Mouse (Mus musculus) embryonic facial prominence, embryonic 12.5 days (tissue): ENCODE data around the gene Fat1. TPM values are rescaled to one million over a fixed set of nuclear protein-coding genes. Genes with fewer than 3 reads are reported as not detected.
A peak's percentile ranks its signal among the peaks of the same experiment; 100 is the strongest.

Experiments used
- ATAC-seq: fragments of 200-750 bp; cut with Nextera tagmentation; 2 replicates; pipeline ENCODE4 v1.8.0; 2017; ENCODE audit not compliant: insufficient number of reproducible peaks, insufficient read depth, low FRiP score, low TSS enrichment
- H3K27ac ChIP-seq: fragments of 300-500 bp; sonication (generic); 2 replicates; pipeline ENCODE4 v1.5.1; 2016; ENCODE audit warnings: mild to moderate bottlenecking
- H3K27me3 ChIP-seq: fragments of 300-500 bp; sonication (generic); 2 replicates; pipeline ENCODE4 v1.6.1; 2016; ENCODE audit warnings: mild to moderate bottlenecking, moderate library complexity
- H3K36me3 ChIP-seq: fragments of 300-500 bp; sonication (generic); 2 replicates; pipeline ENCODE4 v1.6.1; 2016; ENCODE audit warnings: mild to moderate bottlenecking
- H3K4me1 ChIP-seq: fragments of 300-500 bp; sonication (generic); 2 replicates; pipeline ENCODE4 v1.6.1; 2016
- H3K4me2 ChIP-seq: fragments of 300-500 bp; sonication (generic); replicated peaks from 2 replicates; pipeline ENCODE4 v1.6.1; 2016; ENCODE audit warnings: mild to moderate bottlenecking, moderate library complexity
- H3K4me3 ChIP-seq: fragments of 300-500 bp; sonication (generic); 2 replicates; pipeline ENCODE4 v1.5.1; 2016; ENCODE audit warnings: mild to moderate bottlenecking
- H3K9ac ChIP-seq: fragments of 300-500 bp; sonication (generic); 2 replicates; pipeline ENCODE4 v1.6.1; 2016; ENCODE audit warnings: mild to moderate bottlenecking, moderate library complexity
- H3K9me3 ChIP-seq: fragments of 300-500 bp; sonication (generic); 2 replicates; pipeline ENCODE4 v1.6.1; 2016; ENCODE audit warnings: mild to moderate bottlenecking, moderate library complexity
- WGBS: fragments of 180-500 bp; shearing (Covaris S2); methylation state at CpG from one replicate; pipeline ENCODE4 v1.1.7; 2016; 5-methylcytosine and 5-hydroxymethylcytosine counted together
- polyA plus RNA-seq: library from polyadenylated mRNA; unstranded; fragments of >200 nt; fragmentation: Nextera tagmentation; extraction: Ambion mirVana; gene quantifications from 2 replicates; pipeline ENCODE4 v1.2.1, GENCODE M21; 2016

Gene Fat1
- polyA plus RNA-seq, 1 experiment from 2014 or later: 29.5 TPM

GRCm38 (mm10) chr8:44934416-44934815 lies 831 bp upstream of the Fat1 start:
- H3K9ac ChIP-seq: peak overlapping the region; percentile 68
- peaks cover 4% of the 10 kb centered on the region; the same call in 1 of the 2 replicates for H3K4me1 ChIP-seq
- 0 out of 2 replicates have a peak, but pooled peaks cover 3% of the 10 kb centered on the region for H3K9me3 ChIP-seq
- H3K4me2 ChIP-seq: peak overlapping the region; percentile 65
- peak overlapping the region; percentile 75 for H3K4me3 ChIP-seq
- no peaks in the 10 kb centered on the region for H3K36me3 ChIP-seq
- peak overlapping the region; percentile 94 for H3K27ac ChIP-seq
- no peaks in the 10 kb centered on the region for H3K27me3 ChIP-seq
- 5% methylated on average over 13 of the region's 13 CpGs for WGBS
- ATAC-seq: no peak

- H3K36me3 ChIP-seq: peaks cover under 1% of the 10 kb centered on the region; the same call in 1 of the 2 replicates
- peaks cover 10% of the 10 kb centered on the region; the same call in 1 of the 2 replicates for H3K4me1 ChIP-seq
- H3K4me3 ChIP-seq: peak overlapping the region; percentile 75
- peak overlapping the region; percentile 94 for H3K27ac ChIP-seq
- ATAC-seq: peak; percentile 79
- under 1% methylated on average over 24 of the region's 24 CpGs for WGBS
- H3K27me3 ChIP-seq: no peaks in the 10 kb centered on the region
- H3K4me2 ChIP-seq: peak overlapping the region; percentile 65
- H3K9ac ChIP-seq: peak overlapping the region; percentile 68
- no peaks in the 10 kb centered on the region for H3K9me3 ChIP-seq
Observed at GRCm38 (mm10) chr8:44935741-44936140, 494 bp downstream of the Fat1 start.

- H3K4me1 ChIP-seq: peaks cover 13% of the 10 kb centered on the region
- under 1% methylated on average over 15 of the region's 16 CpGs for WGBS
- peak overlapping the region; percentile 94 for H3K27ac ChIP-seq
- peak overlapping the region; percentile 75 for H3K4me3 ChIP-seq
- no peaks in the 10 kb centered on the region for H3K27me3 ChIP-seq
- H3K9ac ChIP-seq: peak overlapping the region; percentile 82
- H3K36me3 ChIP-seq: peaks cover 8% of the 10 kb centered on the region; the same call in 1 of the 2 replicates
- no peak for ATAC-seq
- no peaks in the 10 kb centered on the region for H3K9me3 ChIP-seq
- H3K4me2 ChIP-seq: peak overlapping the region; percentile 65
Observed at GRCm38 (mm10) chr8:44936481-44936961, 1.3 kb downstream of the Fat1 start.

GRCm38 (mm10) chr8:44937141-44937825 lies 2.0 kb downstream of the Fat1 start:
- Histone ChIP-seq H3K4me3 (peak overlapping the region; percentile 75), H3K4me2 (peak overlapping the region; percentile 65), H3K4me1 (peaks cover 13% of the 10 kb centered on the region), H3K9me3 (no peaks in the 10 kb centered on the region), H3K9ac (peak overlapping the region; percentile 82), H3K27ac (peak overlapping the region; percentile 94), H3K36me3 (peaks cover 12% of the 10 kb centered on the region; the same call in 1 of the 2 replicates), H3K27me3 (no peaks in the 10 kb centered on the region)
- WGBS: under 1% methylated on average over 34 of the region's 34 CpGs
- no peak for ATAC-seq

- H3K27ac ChIP-seq: peak overlapping the region; percentile 94
- no peaks in the 10 kb centered on the region for H3K9me3 ChIP-seq
- H3K4me1 ChIP-seq: peaks cover 19% of the 10 kb centered on the region
- H3K4me3 ChIP-seq: peak overlapping the region; percentile 75
- WGBS: under 1% methylated on average over 72 of the region's 87 CpGs
- no peaks in the 10 kb centered on the region for H3K27me3 ChIP-seq
- H3K4me2 ChIP-seq: peak overlapping the region; percentile 65
- H3K9ac ChIP-seq: peak overlapping the region; percentile 82
- ATAC-seq: peak; percentile 63
- H3K36me3 ChIP-seq: peaks cover 12% of the 10 kb centered on the region; the same call in 1 of the 2 replicates
Observed at GRCm38 (mm10) chr8:44937905-44938642, 2.8 kb downstream of the Fat1 start.

GRCm38 (mm10) chr8:44938643-44938979 lies 3.4 kb downstream of the Fat1 start:
- under 1% methylated on average over 12 of the region's 12 CpGs for WGBS
- Histone ChIP-seq H3K9ac (peak overlapping the region; percentile 82), H3K36me3 (peaks cover 16% of the 10 kb centered on the region), H3K4me2 (peak overlapping the region; percentile 65), H3K4me3 (peak overlapping the region; percentile 75), H3K27ac (peak overlapping the region; percentile 94), H3K9me3 (no peaks in the 10 kb centered on the region), H3K4me1 (peaks cover 16% of the 10 kb centered on the region), H3K27me3 (no peaks in the 10 kb centered on the region)
- no peak for ATAC-seq

GRCm38 (mm10) chr8:44945577-44945976 lies 10.3 kb downstream of the Fat1 start:
- Histone ChIP-seq H3K27me3 (no peaks in the 10 kb centered on the region), H3K9me3 (no peaks in the 10 kb centered on the region), H3K27ac (no peak overlapping the region), H3K9ac (no peak overlapping the region), H3K36me3 (peaks cover 28% of the 10 kb centered on the region), H3K4me1 (peaks cover 23% of the 10 kb centered on the region), H3K4me2 (no peak overlapping the region), H3K4me3 (no peak overlapping the region)
- 97% methylated on average over 4 of the region's 4 CpGs for WGBS
- no peak for ATAC-seq

- Histone ChIP-seq H3K36me3 (peaks cover 42% of the 10 kb centered on the region), H3K27me3 (no peaks in the 10 kb centered on the region), H3K9ac (no peak overlapping the region), H3K4me1 (peaks cover 14% of the 10 kb centered on the region), H3K4me2 (peak overlapping the region; percentile 21; the same call in 1 of the 2 replicates), H3K27ac (0 out of 2 replicates have a peak overlapping the region, but pooled peaks have one; percentile 46), H3K4me3 (no peak overlapping the region), H3K9me3 (no peaks in the 10 kb centered on the region)
- ATAC-seq: no peak
- WGBS: 36% methylated on average over 9 of the region's 9 CpGs
Observed at GRCm38 (mm10) chr8:44948597-44948996, 13.3 kb downstream of the Fat1 start.

- WGBS: 8% methylated on average over 10 of the region's 10 CpGs
- Histone ChIP-seq H3K27ac (peak overlapping the region; percentile 47; the same call in 1 of the 2 replicates), H3K36me3 (peaks cover 24% of the 10 kb centered on the region), H3K9ac (no peak overlapping the region), H3K4me2 (no peak overlapping the region; the same call in 1 of the 2 replicates), H3K27me3 (no peaks in the 10 kb centered on the region; the same call in 1 of the 2 replicates), H3K4me1 (peaks cover 26% of the 10 kb centered on the region), H3K9me3 (no peaks in the 10 kb centered on the region), H3K4me3 (no peak overlapping the region)
- ATAC-seq: 0 out of 2 replicates have a peak, but pooled peaks have one; percentile 44
Observed at GRCm38 (mm10) chr8:44960455-44960854, 25.2 kb downstream of the Fat1 start.

- Histone ChIP-seq H3K4me1 (peaks cover 26% of the 10 kb centered on the region), H3K4me2 (no peak overlapping the region), H3K4me3 (no peak overlapping the region), H3K9ac (no peak overlapping the region), H3K9me3 (no peaks in the 10 kb centered on the region), H3K36me3 (peaks cover 24% of the 10 kb centered on the region), H3K27me3 (no peaks in the 10 kb centered on the region; the same call in 1 of the 2 replicates), H3K27ac (no peak overlapping the region)
- no peak for ATAC-seq
- WGBS: 35% methylated on average over 5 of the region's 5 CpGs
Observed at GRCm38 (mm10) chr8:44960906-44961305, 25.7 kb downstream of the Fat1 start.

GRCm38 (mm10) chr8:44961492-44961891 lies 26.2 kb downstream of the Fat1 start:
- WGBS: 74% methylated on average over 6 of the region's 6 CpGs
- Histone ChIP-seq H3K27me3 (no peaks in the 10 kb centered on the region; the same call in 1 of the 2 replicates), H3K36me3 (peaks cover 24% of the 10 kb centered on the region), H3K27ac (no peak overlapping the region), H3K4me3 (no peak overlapping the region), H3K4me2 (no peak overlapping the region), H3K9me3 (no peaks in the 10 kb centered on the region), H3K9ac (no peak overlapping the region), H3K4me1 (peaks cover 26% of the 10 kb centered on the region)
- no peak for ATAC-seq
